Mouse (Mus musculus): ENCODE measurements around the gene Syce3.

GRCm38 (mm10) chr15:89351302-89351701 lies 59.0 kb downstream of the Syce3 start:
- no peak for TF ChIP-seq CTCF (conservative IDR thresholded peaks at IDR 0.05; ENCODE audit: insufficient read depth, insufficient read length, low read depth, low read length)
- TF ChIP-seq POLR2A (IDR thresholded peaks at IDR 0.05; ENCODE audit: low read depth, low read length) = no peak
